Mouse (Mus musculus) left cerebral cortex, adult 2 months (tissue): ENCODE data around the gene Cyp4f16. TPM values are rescaled to one million over a fixed set of nuclear protein-coding genes. Genes with fewer than 3 reads are reported as not detected.

Experiments
- DNase-seq, 2 experiments: peaks; one replicate each; pipeline ENCODE4 v3.0.0; 2021 to 2022; ENCODE audit warnings: low spot score in 2 of 2, mixed read lengths in 1 of 2; ENCODE audit errors: extremely low spot score in 1 of 2
- H3K27ac ChIP-seq: fragments of 200-600 bp; 2 replicates; pipeline ENCODE4 v1.8.1; 2022
- H3K4me3 ChIP-seq: fragments of 200-600 bp; 2 replicates; pipeline ENCODE4 v1.8.1; 2022
- CTCF ChIP-seq: fragments of 200-600 bp; IDR thresholded peaks from 2 replicates; pipeline ENCODE4 v1.8.1; 2022; ENCODE audit warnings: antibody characterized with exemption, mild to moderate bottlenecking, moderate library complexity
- intact Hi-C: fragments of 180-260 bp; cut with DNase I; formaldehyde crosslinking; loops from one replicate; pipeline ENCODE4 v1.15.1; 2025
- total RNA-seq, 2 experiments: library from RNA; stranded (reverse); gene quantifications; 2 replicates each; pipeline ENCODE4 v1.2.3; 2021

Gene Cyp4f16
- total RNA-seq, 2 experiments from 2014 or later, result 6.0 to 6.1 TPM

GRCm38 (mm10) chr17:32577496-32578186 lies 41.3 kb downstream of the Cyp4f16 start:
- DNase-seq, result no peak
- no peak overlapping the region for H3K4me3 ChIP-seq
- H3K27ac ChIP-seq, result no peak overlapping the region
- intact Hi-C loops, result no loop called here
- TF ChIP-seq CTCF, result no peak

- no peak for DNase-seq
- intact Hi-C loops, result no loop called here
- Histone ChIP-seq H3K27ac (no peak overlapping the region), H3K4me3 (no peak overlapping the region)
- no peak for TF ChIP-seq CTCF
These were observed 60.1 kb downstream of the Cyp4f16 start for GRCm38 (mm10) chr17:32596494-32596893.

Other genes starting within 250 kb of the Cyp4f16 start
- gene Akap8, start 215.3 kb upstream of the Cyp4f16 start, total RNA-seq, result 100 to 1,000 TPM in 1 of 2 experiments, 10 to 100 TPM in 1; 99.6 to 110 TPM
- 100 to 1,000 TPM; 230 to 236 TPM for gene Akap8l, start 186.0 kb upstream of the Cyp4f16 start, total RNA-seq
- gene Wiz, start 147.1 kb upstream of the Cyp4f16 start, total RNA-seq, result 10 to 100 TPM; 45.9 to 48.4 TPM
- 1 to 10 TPM; 3.8 to 5.2 TPM for gene Rasal3, start 133.0 kb upstream of the Cyp4f16 start, total RNA-seq
- gene Pglyrp2, start 112.4 kb upstream of the Cyp4f16 start, total RNA-seq, result not detected
- gene Cyp4f39, start 83.8 kb upstream of the Cyp4f16 start, total RNA-seq, result not detected
- 1 to 10 TPM; 3.6 to 5.1 TPM for gene Cyp4f17, start 30.5 kb upstream of the Cyp4f16 start, total RNA-seq
- gene Cyp4f37, start 84.8 kb downstream of the Cyp4f16 start, total RNA-seq, result not detected
- gene Cyp4f40, start 122.3 kb downstream of the Cyp4f16 start, total RNA-seq, result not detected
- 10 to 100 TPM; 16.4 to 20.7 TPM for gene Cyp4f15, start 149.1 kb downstream of the Cyp4f16 start, total RNA-seq